ENCODE assay signal across 19 mouse cellular contexts in the genomic region with DNA sequence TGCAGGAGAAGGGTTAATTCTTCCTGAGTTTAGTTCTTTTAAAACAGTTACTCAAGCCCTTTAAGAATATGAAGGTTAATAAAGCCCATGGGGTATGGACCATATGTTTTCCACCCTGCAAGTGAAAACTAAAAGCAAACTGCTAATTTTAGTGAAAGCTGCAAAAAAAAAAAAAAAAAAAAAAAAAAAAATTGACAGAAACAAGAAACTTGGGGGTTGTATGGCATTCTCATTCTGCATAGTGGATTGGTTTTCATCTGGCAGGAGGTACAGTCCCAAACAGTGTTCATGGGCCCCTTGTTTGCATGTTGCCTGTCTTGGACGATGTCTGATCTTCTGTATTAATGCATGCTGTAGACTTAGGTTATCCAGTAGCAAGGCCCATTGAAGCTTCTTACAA.
DNase-seq lines count a peak whose midpoint lies in the region; ATAC-seq and TF ChIP-seq lines count a peak whose summit lies in the region.
"Had no signal": no experiment of that assay in that cellular context is flagged by ENCODE, and none has a peak within 500 bp of the region (broad histone marks: within the 10 kb centered on the region; RNA-seq: fewer than 3 reads in every experiment).

No protein-coding gene starts in this region.

- no peak for TF ChIP-seq POLR2A in CH12.LX (IDR thresholded peaks at IDR 0.05; ENCODE audit: low read depth, low read length)

- H3K36me3 ChIP-seq in limb, embryonic 13.5 days: no peaks in the 10 kb centered on the region
- no peaks in the 10 kb centered on the region for H3K36me3 ChIP-seq in limb, embryonic 10.5 days
- H3K36me3 ChIP-seq in CH12.LX (replicated peaks in 1 of 2; ENCODE audit: control insufficient read depth in 1 of 2, insufficient read depth in 1 of 2, low read length in 1 of 2): no peaks in the 10 kb centered on the region
- H3K36me3 ChIP-seq: G1E had no signal

- H3K27ac ChIP-seq in limb, embryonic 13.5 days: no peak overlapping the region
- H3K27ac ChIP-seq in limb, embryonic 10.5 days: no peak overlapping the region
- H3K27ac ChIP-seq in CH12.LX (ENCODE audit: insufficient read depth, low read depth): no peak overlapping the region

- no peaks in the 10 kb centered on the region for H3K9me3 ChIP-seq in limb, embryonic 13.5 days
- no peaks in the 10 kb centered on the region for H3K9me3 ChIP-seq in limb, embryonic 10.5 days (replicated peaks)
- no peaks in the 10 kb centered on the region for H3K9me3 ChIP-seq in CH12.LX (replicated peaks; ENCODE audit: low read length)

- no peak overlapping the region for H3K4me3 ChIP-seq in limb, embryonic 13.5 days
- H3K4me3 ChIP-seq in limb, embryonic 10.5 days: no peak overlapping the region
- H3K4me3 ChIP-seq in CH12.LX (replicated peaks in 1 of 3; ENCODE audit: low read depth in 2 of 3, low read length in 2 of 3, poor library complexity in 1 of 3): no peak overlapping the region

- ATAC-seq in limb, embryonic 13.5 days (ENCODE audit: low FRiP score, low read depth): peak; percentile 48; the same call in 1 of the 2 replicates
- ATAC-seq: activated CD4-positive, CD25-positive, alpha-beta regulatory T cell, adult 4 months; CD4-positive, CD25-positive, alpha-beta regulatory T cell, adult 4 months; Patski had no signal

- H3K4me1 ChIP-seq in limb, embryonic 13.5 days: 0 out of 2 replicates have a peak, but pooled peaks cover 3% of the 10 kb centered on the region
- no peaks in the 10 kb centered on the region for H3K4me1 ChIP-seq in limb, embryonic 10.5 days
- peaks cover 0 to 10% of the 10 kb centered on the region in 2 experiments; a peak in 2 of 4 replicates for H3K4me1 ChIP-seq in CH12.LX (ENCODE audit: control insufficient read depth in 1 of 2, insufficient read depth in 2 of 2)

- H3K4me2 ChIP-seq in limb, embryonic 13.5 days (replicated peaks): no peak overlapping the region
- H3K4me2 ChIP-seq in CH12.LX (ENCODE audit: insufficient read depth, low read depth, poor library complexity, severe bottlenecking): no peak overlapping the region

- dilution Hi-C loops in CH12.LX (cut with MboI; ENCODE audit: extremely low pct_ligation_motif_present, extremely low pct_unique_long_range_greater_than_20kb, low sequenced_read_pairs): no loop called here

- H3K9ac ChIP-seq in limb, embryonic 13.5 days: no peak overlapping the region
- no peak overlapping the region for H3K9ac ChIP-seq in CH12.LX (ENCODE audit: insufficient read depth, low read depth)

- TF ChIP-seq CTCF in CH12.LX (conservative IDR thresholded peaks at IDR 0.05 in 1 of 2, IDR thresholded peaks at IDR 0.05 in 1 of 2; ENCODE audit: low read depth in 2 of 2, low read length in 2 of 2): no peak

- TF ChIP-seq RAD21 in CH12.LX (IDR thresholded peaks at IDR 0.05; ENCODE audit: low read depth, low read length): no peak

- TF ChIP-seq EP300 in CH12.LX (IDR thresholded peaks at IDR 0.05; ENCODE audit: low read length): no peak; the same call in 1 of the 2 replicates

- H3K27me3 ChIP-seq in limb, embryonic 13.5 days: no peaks in the 10 kb centered on the region
- H3K27me3 ChIP-seq in limb, embryonic 10.5 days (ENCODE audit: low read depth, poor library complexity, severe bottlenecking): no peaks in the 10 kb centered on the region
- no peaks in the 10 kb centered on the region for H3K27me3 ChIP-seq in CH12.LX (replicated peaks)
- H3K27me3 ChIP-seq: Patski had no signal

- in situ Hi-C loops in CH12.LX (cut with MboI; ENCODE audit: low pct_ligation_motif_present, low pct_unique_long_range_greater_than_20kb, low sequenced_read_pairs): no loop called here

- DNase-seq in limb, embryonic 10.5 days (ENCODE audit: low spot score): no peak
- DNase-seq in CH12.LX (ENCODE audit: extremely low read depth): peak; percentile 73
- DNase-seq in yolk sac, embryonic 10.5 days (ENCODE audit: low spot score): no peak
- DNase-seq: adrenal gland, adult 2 months; adrenal gland, adult 8-10 months; adrenal gland, postnatal 10 days; adrenal gland, postnatal 14 days; adrenal gland, postnatal 25 days; adrenal gland, postnatal 36 days; B cell, adult 2 months; cerebellum, adult 11 months; cerebellum, adult 11-12 months; cerebellum, adult 18-20 months; cerebellum, adult 2 months had no signal

- H3K79me2 ChIP-seq in CH12.LX (replicated peaks; ENCODE audit: control insufficient read depth, extremely low read depth, insufficient read depth, poor library complexity, severe bottlenecking): no peaks in the 10 kb centered on the region

- WGBS in limb, embryonic 13.5 days: 37% methylated on average over 1 of the region's 1 CpGs
- 94% methylated on average over 1 of the region's 1 CpGs for WGBS in limb, embryonic 10.5 days

TF ChIP-seq in CH12.LX, 34 proteins besides CTCF, POLR2A, EP300 and RAD21:
- no peak for TF ChIP-seq SMC3 (IDR thresholded peaks at IDR 0.05; ENCODE audit: low read depth, low read length)
- TF ChIP-seq ZNF384 (IDR thresholded peaks at IDR 0.05; ENCODE audit: low read depth, low read length): peak; percentile 97
- TF ChIP-seq IRF4 (IDR thresholded peaks at IDR 0.05; ENCODE audit: low read depth, low read length): peak; percentile 40; the same call in 1 of the 2 replicates
- TF ChIP-seq MEF2A (IDR thresholded peaks at IDR 0.05; ENCODE audit: borderline replicate concordance, low read depth, low read length): 0 out of 2 replicates have a peak, but pooled peaks have one; percentile 33
- TF ChIP-seq ZKSCAN1 (IDR thresholded peaks at IDR 0.05; ENCODE audit: borderline replicate concordance, low read depth, low read length): no peak
- no peak for TF ChIP-seq KAT2A (IDR thresholded peaks at IDR 0.05; ENCODE audit: insufficient replicate concordance, low read length)
TF ChIP-seq in CH12.LX: peak in this region for 3.
